Mouse (Mus musculus) adipocyte (in vitro differentiated cells): ENCODE results near the gene Tpd52l2.
A peak's percentile ranks its signal among the peaks of the same experiment; 100 is the strongest.

ENCODE experiments used
- DNase-seq: peaks from one replicate; pipeline ENCODE4 v3.0.0-alpha.2; 2016; ENCODE audit warnings: low spot score

Tpd52l2 gene

DNA sequence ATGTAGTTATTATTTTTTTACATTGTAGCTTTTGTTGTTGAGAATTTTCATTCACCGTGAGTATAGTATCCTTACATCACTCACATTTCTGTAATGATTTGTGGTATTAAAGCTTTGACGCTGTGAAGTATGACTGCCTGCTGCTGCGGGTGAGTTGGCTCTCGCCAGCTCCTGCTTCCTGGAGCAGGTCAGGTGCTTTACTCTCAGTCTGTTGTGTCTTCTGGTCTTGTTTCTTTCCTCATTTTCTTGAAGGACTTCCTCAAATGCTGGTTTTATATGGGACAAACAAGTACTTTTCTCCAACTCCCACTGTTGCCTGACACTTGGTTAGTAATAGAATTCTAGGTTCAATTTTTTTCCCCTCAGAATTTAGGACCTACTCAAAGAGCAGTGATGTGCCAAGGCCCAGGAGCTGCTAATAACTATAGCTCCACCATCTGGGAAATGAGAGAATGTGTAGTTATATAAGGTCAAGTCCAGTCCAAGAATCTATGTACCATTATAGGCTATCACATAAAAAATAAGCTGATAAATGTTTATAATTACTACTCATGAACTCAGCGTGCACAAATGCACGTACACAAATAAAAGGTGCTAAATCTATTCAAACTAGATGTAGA lies 44.9 kb downstream of the Tpd52l2 start:
- no peak for DNase-seq

DNA sequence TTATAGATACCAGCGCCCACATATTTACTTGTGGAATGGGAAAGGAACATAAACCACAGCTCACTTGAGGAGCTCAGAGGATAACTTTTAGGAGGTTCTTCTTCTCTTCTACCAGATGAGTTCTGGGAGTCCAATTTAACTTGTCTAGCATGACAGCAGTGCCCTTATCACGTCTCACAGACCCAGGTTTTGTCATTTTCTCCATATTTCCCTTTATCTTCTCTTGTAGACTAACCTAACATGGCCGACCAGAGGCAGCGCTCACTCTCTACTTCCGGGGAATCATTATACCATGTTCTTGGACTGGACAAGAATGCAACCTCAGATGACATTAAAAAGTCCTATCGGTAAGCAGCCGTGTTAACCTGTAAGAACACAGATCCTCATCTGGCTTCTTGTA lies 49.2 kb downstream of the Tpd52l2 start:
- DNase-seq: no peak

DNA sequence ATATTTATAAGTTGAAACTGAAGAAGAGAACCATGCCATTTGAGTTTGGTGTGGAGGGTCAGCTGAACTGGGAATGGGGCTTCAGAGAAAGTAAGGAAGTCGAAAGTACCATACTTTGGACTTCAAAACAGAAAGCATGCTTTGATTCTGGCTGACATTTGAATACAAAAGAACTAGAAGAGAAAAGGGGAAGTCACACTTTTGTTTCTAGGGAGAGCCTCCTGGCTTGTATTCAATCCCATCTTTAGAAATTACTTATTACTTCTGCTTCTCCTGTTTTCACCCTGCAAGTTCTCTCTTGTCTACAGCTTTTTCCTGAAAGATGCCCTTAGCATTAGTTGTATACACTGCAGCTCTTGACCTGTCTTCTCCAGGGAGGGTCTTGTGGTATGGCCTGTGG lies 51.3 kb downstream of the Tpd52l2 start:
- no peak for DNase-seq

- DNase-seq: no peak
Measured at GRCm38 (mm10) chr2:181548682-181549081, 51.7 kb downstream of the Tpd52l2 start.

GRCm38 (mm10) chr2:181550233-181550632 lies 53.3 kb downstream of the Tpd52l2 start:
- no peak for DNase-seq

DNA sequence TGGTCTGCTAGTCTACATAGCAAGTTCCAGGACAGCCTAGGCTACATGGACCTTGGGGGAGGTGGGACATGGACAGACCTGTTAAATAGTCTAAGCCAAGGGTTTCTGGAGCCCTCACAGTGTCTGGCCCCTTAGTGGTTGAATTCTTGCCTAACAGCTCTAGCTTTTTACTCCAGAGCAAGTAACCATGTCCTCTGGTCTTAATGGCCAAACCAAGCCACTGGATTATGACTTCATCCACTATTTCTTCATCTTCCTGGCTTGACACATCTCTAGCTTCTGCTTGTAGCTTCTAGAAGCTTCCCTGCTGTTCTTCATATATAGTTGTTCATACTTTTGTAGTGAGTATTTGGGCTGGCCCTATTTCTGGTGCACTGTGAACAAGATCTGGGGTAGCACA lies 56.8 kb downstream of the Tpd52l2 start:
- peak; percentile 60 for DNase-seq

DNA sequence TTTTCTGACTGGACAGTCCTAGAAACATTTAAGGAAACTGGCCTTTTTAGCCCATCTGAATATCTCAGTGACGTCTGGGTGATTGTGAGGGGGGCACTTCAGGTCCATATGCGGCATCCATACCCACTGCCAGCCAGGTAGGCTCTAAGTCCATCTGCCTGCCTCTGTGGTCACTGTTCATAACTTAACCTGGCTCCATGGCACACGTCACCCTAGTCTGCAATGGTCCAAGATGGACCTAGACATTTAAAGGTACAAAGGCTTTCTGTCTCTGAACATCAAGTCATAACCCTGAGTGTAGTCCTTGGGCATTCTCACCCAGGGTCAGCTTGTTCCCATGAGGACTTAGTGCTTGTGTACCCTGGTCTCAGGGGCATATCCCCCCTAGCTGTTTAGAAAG lies 70.4 kb downstream of the Tpd52l2 start:
- DNase-seq: no peak
